Mouse (Mus musculus) heart, adult 2 months (tissue): ENCODE measurements around the gene Emid1. TPM values are rescaled to one million over a fixed set of nuclear protein-coding genes. Genes with fewer than 3 reads are reported as not detected.
"Not testable (repeated sequence)": the region's sequence is repeated elsewhere in the genome, so short reads cannot be mapped to it uniquely, and the experiment has no call there.

Experiments
- DNase-seq, 2 experiments: peaks; one replicate each; pipeline ENCODE4 v3.0.0; 2021
- H3K27ac ChIP-seq: fragments of 200-600 bp; 2 replicates; pipeline ENCODE4 v1.8.1; 2022
- H3K27me3 ChIP-seq: fragments of 200-500 bp; 2 replicates; pipeline ENCODE4 v1.6.1; 2012; ENCODE audit warnings: mild to moderate bottlenecking, low read length, inconsistent platforms, mixed read lengths; ENCODE audit not compliant: control insufficient read depth, insufficient read depth
- H3K36me3 ChIP-seq: fragments of 200-500 bp; 2 replicates; pipeline ENCODE4 v1.6.1; 2012; ENCODE audit warnings: low read length, inconsistent platforms; ENCODE audit not compliant: control insufficient read depth, insufficient read depth
- H3K4me1 ChIP-seq: fragments of 200-500 bp; 2 replicates; pipeline ENCODE4 v1.6.1; 2011; ENCODE audit warnings: low read length; ENCODE audit not compliant: control insufficient read depth, insufficient read depth
- H3K4me3 ChIP-seq: fragments of 200-600 bp; 2 replicates; pipeline ENCODE4 v1.8.1; 2022
- H3K79me2 ChIP-seq: fragments of 200-500 bp; replicated peaks from 2 replicates; pipeline ENCODE4 v1.6.1; 2012; ENCODE audit warnings: mild to moderate bottlenecking, inconsistent platforms, low read length, moderate library complexity, mixed read lengths; ENCODE audit not compliant: control insufficient read depth, insufficient read depth
- H3K9ac ChIP-seq: fragments of 200-500 bp; 2 replicates; pipeline ENCODE4 v1.6.1; 2012; ENCODE audit warnings: low read depth, mild to moderate bottlenecking, control low read depth, inconsistent platforms, low read length, mixed read lengths
- CTCF ChIP-seq: fragments of 200-600 bp; IDR thresholded peaks from 2 replicates; pipeline ENCODE4 v1.8.1; 2022; ENCODE audit warnings: antibody characterized with exemption, mild to moderate bottlenecking, moderate library complexity
- EP300 ChIP-seq: fragments of 200-500 bp; IDR thresholded peaks from 2 replicates; pipeline ENCODE4 v1.6.1; 2011; ENCODE audit warnings: low read depth, low read length, control low read depth; ENCODE audit not compliant: insufficient read depth
- POLR2A ChIP-seq: fragments of 200-500 bp; IDR thresholded peaks from 2 replicates; pipeline ENCODE4 v1.6.1; 2011; ENCODE audit warnings: mild to moderate bottlenecking, low read depth, low read length, control low read depth; ENCODE audit not compliant: insufficient read depth
- WGBS: fragments of 180-500 bp; shearing (Covaris S2); methylation state at CpG from one replicate; pipeline ENCODE4 v1.1.7; 2018; 5-methylcytosine and 5-hydroxymethylcytosine counted together
- intact Hi-C: fragments of 180-260 bp; cut with DNase I; formaldehyde crosslinking; loops from one replicate; pipeline ENCODE4 v1.15.1; 2025
- polyA plus RNA-seq: library from polyadenylated mRNA; depleted of rRNA; stranded (reverse); fragments of >200 nt; gene quantifications from 2 replicates; pipeline ENCODE4 v1.2.3, GENCODE M21; 2012
- total RNA-seq, 2 experiments: library from RNA; stranded (reverse); gene quantifications; 2 replicates each; pipeline ENCODE4 v1.2.3; 2021

Emid1 gene
- total and polyA plus RNA-seq, 3 experiments, result 0.82 to 2.5 (median 1.2) TPM

- Histone ChIP-seq H3K79me2 (peaks cover 3% of the 10 kb centered on the region), H3K27me3 (no peaks in the 10 kb centered on the region), H3K9ac (no peak overlapping the region), H3K27ac (no peak overlapping the region), H3K4me3 (no peak overlapping the region), H3K36me3 (peaks cover 17% of the 10 kb centered on the region), H3K4me1 (peaks cover 7% of the 10 kb centered on the region)
- intact Hi-C loops, result loop anchor here (5.0 kb wide), 1 partner anchor 999 kb away; the partner anchor contains the start of gene Mtfp1
- DNase-seq, result no peak
- WGBS, result 24% methylated on average over 8 of the region's 8 CpGs
- TF ChIP-seq POLR2A (no peak), EP300 (no peak), CTCF (no peak)
Observed at GRCm38 (mm10) chr11:5096480-5097020, 55.5 kb downstream of the Emid1 start.

GRCm38 (mm10) chr11:5095877-5096276 is 56.2 kb downstream of the Emid1 start:
- Histone ChIP-seq H3K27ac (no peak overlapping the region), H3K4me3 (no peak overlapping the region), H3K36me3 (peaks cover 21% of the 10 kb centered on the region), H3K4me1 (peaks cover 6% of the 10 kb centered on the region), H3K79me2 (peaks cover 3% of the 10 kb centered on the region), H3K9ac (no peak overlapping the region), H3K27me3 (no peaks in the 10 kb centered on the region)
- intact Hi-C loops, result loop anchor here (5.0 kb wide), 1 partner anchor 999 kb away; the partner anchor contains the start of gene Mtfp1
- 38% methylated on average over 5 of the region's 5 CpGs for WGBS
- DNase-seq, result no peak
- TF ChIP-seq POLR2A (no peak), CTCF (no peak), EP300 (no peak)

- no peak overlapping the region for H3K9ac ChIP-seq
- H3K36me3 ChIP-seq, result peaks cover 32% of the 10 kb centered on the region
- H3K4me1 ChIP-seq, result peaks cover 1% of the 10 kb centered on the region
- WGBS, result 19% methylated on average over 2 of the region's 2 CpGs
- peaks cover 5% of the 10 kb centered on the region for H3K79me2 ChIP-seq
- DNase-seq, result no peak
- intact Hi-C loops, result no loop called here
- no peak overlapping the region for H3K27ac ChIP-seq
- no peaks in the 10 kb centered on the region for H3K27me3 ChIP-seq
- TF ChIP-seq POLR2A (no peak), CTCF (peak; percentile 43)
- H3K4me3 ChIP-seq, result no peak overlapping the region
Observed at GRCm38 (mm10) chr11:5091706-5092105, 60.4 kb downstream of the Emid1 start.

- intact Hi-C loops, result no loop called here
- no peak overlapping the region for H3K4me3 ChIP-seq
Observed at GRCm38 (mm10) chr11:5089147-5089546, 62.9 kb downstream of the Emid1 start.

GRCm38 (mm10) chr11:5076843-5077242 is 75.2 kb downstream of the Emid1 start:
- WGBS, result 79% methylated on average over 4 of the region's 5 CpGs
- H3K27ac ChIP-seq, intact Hi-C loops, H3K4me1 ChIP-seq, H3K9ac ChIP-seq, DNase-seq, H3K4me3 ChIP-seq, H3K27me3 ChIP-seq, H3K79me2 ChIP-seq: not testable (repeated sequence)
- H3K36me3 ChIP-seq, result peaks cover 10% of the 10 kb centered on the region

More at GRCm38 (mm10) chr11:5089147-5089546, 62.9 kb downstream of the Emid1 start:
- Histone ChIP-seq H3K79me2 (peaks cover 2% of the 10 kb centered on the region; the same call in 1 of the 2 replicates), H3K9ac (no peak overlapping the region), H3K36me3 (peaks cover 34% of the 10 kb centered on the region), H3K27ac (no peak overlapping the region), H3K4me1 (peaks cover 1% of the 10 kb centered on the region; the same call in 1 of the 2 replicates), H3K27me3 (no peaks in the 10 kb centered on the region)
- no peak for DNase-seq
- TF ChIP-seq CTCF (no peak), POLR2A (no peak), EP300 (no peak)
- 82% methylated on average over 1 of the region's 1 CpGs for WGBS

- Histone ChIP-seq H3K4me3 (no peak overlapping the region), H3K79me2 (no peaks in the 10 kb centered on the region), H3K9ac (no peak overlapping the region), H3K36me3 (peaks cover 7% of the 10 kb centered on the region), H3K4me1 (no peaks in the 10 kb centered on the region), H3K27ac (no peak overlapping the region), H3K27me3 (no peaks in the 10 kb centered on the region)
- TF ChIP-seq POLR2A (no peak), EP300 (no peak), CTCF (peak; percentile 56)
- peak in 1 of 2 experiments; percentile 3 for DNase-seq
- intact Hi-C loops, result no loop called here
Observed at GRCm38 (mm10) chr11:5075760-5076159, 76.3 kb downstream of the Emid1 start.
